Mouse (Mus musculus): ENCODE data around the gene Hoxa9.
A peak's percentile ranks its signal among the peaks of the same experiment; 100 is the strongest.

Hoxa9 gene

DNA sequence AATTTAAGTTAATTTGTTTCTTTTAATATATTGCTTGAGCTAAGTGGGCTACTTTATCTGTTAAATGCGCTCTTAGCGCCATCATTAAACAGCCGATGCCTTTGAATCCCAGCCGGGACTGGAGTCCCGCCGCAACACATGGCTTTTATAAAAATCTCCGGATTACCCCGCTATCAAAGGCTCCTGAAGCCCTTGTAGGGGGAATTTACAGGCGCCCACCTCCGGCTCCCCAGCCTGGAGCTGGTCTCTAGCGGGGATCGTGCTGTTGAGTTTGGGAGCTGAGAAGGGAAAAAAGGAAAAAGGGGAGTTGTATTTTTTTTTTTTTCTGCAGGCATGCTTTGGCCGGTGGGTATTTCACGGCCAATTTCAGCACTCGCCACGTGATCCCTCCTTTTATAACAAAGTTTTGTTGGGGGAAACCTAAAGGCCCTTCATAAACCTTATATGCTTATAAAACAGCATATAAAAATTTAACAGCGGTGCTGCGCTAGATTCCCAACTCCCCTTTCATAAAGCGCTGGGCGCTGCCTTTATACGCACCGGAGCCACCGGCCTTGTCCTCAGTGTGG, 13.7 kb upstream of the Hoxa9 start:
- no peak for DNase-seq (ENCODE audit: low spot score)

GRCm38 (mm10) chr6:52243681-52244121, 12.8 kb upstream of the Hoxa9 start:
- DNase-seq (ENCODE audit: low spot score): no peak

DNA sequence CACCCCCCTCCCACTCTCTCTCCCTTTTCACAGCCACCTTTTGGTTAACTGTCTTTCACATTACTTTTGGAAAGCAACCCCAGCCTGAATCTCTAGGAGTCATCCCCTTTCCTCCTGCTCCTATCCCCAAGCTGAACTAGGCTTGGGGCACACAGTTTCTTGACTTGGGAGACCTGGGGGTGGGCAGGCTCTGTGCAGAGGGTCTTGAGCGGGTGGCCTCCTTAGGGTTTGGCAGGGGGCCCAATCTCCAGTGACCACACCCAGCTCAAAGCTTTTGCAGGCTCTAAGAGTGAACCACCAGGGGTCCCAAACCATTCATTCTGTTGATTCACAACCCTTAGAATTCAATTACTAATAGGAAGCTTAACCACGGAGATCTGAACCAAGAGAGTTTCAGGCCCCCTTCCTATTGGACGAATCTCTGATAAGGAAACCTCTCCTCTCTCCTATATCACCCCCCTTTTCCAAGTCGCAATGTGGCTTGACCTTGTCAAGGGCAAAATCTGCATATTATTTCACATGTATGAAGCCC, 12.0 kb upstream of the Hoxa9 start:
- DNase-seq (ENCODE audit: low spot score): no peak

GRCm38 (mm10) chr6:52241001-52241621, 10.2 kb upstream of the Hoxa9 start:
- DNase-seq (ENCODE audit: low spot score): no peak

GRCm38 (mm10) chr6:52240389-52241000, 9.6 kb upstream of the Hoxa9 start, which contains the start of gene Hoxa10:
Hoxa10 (minus strand) TSS chr6:52240854.
- DNase-seq (ENCODE audit: low spot score): peak; percentile 69

- no peak for DNase-seq (ENCODE audit: low spot score)
Measured at GRCm38 (mm10) chr6:52239625-52240388, 8.9 kb upstream of the Hoxa9 start.

- no peak for DNase-seq (ENCODE audit: low spot score)
Measured at GRCm38 (mm10) chr6:52238976-52239375, 8.1 kb upstream of the Hoxa9 start.

DNA sequence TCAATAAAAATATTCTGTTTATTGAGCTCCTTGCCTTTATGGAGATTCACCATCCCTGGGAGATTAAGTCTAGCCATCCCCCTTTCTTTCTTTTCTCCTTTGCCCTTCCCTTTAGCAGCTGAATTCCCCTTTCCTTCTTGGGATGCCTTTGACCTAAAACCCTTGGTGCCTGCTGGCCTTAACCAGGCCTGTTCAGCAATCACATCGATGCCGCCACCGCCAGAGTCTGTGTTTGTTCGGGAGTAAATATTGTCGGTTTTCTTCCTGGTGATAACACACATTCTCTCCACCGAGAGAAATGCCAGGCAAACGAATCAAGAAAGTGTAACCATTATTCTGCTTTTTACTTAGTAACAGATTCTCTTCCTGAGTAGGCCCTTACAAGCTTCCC, 7.3 kb upstream of the Hoxa9 start:
- DNase-seq (ENCODE audit: low spot score): no peak

DNA sequence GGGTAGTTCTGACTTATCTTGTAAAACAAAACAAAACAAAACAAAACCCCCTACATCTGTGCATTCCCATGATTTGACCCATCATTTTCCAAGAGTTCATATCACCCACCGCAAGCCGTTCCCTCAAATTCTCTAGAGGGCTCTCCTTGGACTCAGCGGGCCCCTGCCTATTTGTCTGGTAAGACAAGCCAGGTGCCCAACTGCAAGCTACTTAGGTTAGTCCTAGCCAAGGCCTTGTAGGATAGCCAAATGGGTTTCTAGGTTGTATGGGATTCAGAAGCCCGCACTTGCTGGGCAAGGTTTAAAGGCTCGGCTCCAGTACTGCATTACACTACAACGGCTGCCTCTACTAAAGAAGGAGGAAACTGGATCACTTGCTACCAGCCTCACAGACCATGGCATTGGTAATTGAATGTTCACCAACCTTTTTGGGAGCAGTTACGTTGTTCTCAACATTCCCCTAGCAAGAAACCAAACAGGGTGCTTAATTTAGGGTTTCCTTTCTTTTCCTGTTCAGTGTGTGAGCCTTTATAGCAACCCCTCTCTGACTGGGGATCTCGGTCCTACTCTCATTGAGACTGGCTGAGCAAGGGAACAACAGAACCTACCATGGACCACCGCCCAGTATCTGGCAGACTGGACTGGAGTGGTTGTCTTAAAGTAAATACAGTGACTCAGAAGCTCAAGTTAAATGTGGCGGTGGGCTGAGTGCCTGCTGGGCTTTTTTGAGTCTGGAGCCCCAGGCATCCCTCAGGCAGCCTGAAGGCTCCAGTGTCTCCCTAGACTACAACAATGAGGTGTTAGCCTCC, 6.7 kb upstream of the Hoxa9 start:
- DNase-seq (ENCODE audit: low spot score): no peak

DNA sequence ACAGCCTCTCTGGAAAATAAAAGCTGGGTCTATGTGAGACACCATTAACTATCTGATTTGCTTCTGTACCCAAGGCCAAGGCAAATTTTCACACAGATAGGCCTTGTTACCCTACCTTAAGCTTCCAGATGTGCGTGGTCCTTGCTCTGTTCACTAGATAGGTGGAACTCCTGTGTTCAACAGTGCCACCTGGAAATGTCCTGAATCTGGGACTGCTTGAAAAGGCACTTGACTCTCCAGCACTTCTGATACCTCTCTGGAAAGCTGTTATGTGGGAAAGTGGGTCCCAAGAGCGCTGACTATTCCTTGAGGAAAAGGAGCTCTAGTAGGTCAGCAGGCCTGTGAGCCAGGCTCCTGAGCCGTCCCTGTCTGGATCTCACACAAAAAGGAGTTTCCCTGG, 5.9 kb upstream of the Hoxa9 start:
- no peak for DNase-seq (ENCODE audit: low spot score)

DNA sequence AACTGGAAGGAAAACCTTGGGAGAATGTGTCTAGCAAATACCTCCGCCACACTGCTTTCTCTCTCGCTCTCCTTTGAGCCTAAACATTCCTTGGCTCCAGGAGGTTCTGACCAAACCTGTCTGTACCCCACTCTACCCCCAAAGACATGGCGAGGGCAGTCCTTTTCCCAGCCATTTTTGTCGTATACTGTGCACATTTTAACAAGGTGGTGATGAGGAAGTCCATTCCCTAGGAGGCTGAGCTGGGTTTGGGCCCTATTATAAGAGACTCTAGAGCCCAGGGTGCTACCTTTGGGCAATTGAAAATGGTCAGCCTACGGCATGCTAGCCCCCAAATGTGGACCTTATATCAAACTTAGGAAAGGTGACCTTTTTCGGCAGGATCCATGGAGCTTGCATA, 5.0 kb upstream of the Hoxa9 start:
- no peak for DNase-seq (ENCODE audit: low spot score)

- DNase-seq (ENCODE audit: low spot score): no peak
Measured at GRCm38 (mm10) chr6:52235267-52235666, 4.4 kb upstream of the Hoxa9 start.

- no peak for DNase-seq (ENCODE audit: low spot score)
Measured at GRCm38 (mm10) chr6:52234428-52235140, 3.7 kb upstream of the Hoxa9 start.

DNA sequence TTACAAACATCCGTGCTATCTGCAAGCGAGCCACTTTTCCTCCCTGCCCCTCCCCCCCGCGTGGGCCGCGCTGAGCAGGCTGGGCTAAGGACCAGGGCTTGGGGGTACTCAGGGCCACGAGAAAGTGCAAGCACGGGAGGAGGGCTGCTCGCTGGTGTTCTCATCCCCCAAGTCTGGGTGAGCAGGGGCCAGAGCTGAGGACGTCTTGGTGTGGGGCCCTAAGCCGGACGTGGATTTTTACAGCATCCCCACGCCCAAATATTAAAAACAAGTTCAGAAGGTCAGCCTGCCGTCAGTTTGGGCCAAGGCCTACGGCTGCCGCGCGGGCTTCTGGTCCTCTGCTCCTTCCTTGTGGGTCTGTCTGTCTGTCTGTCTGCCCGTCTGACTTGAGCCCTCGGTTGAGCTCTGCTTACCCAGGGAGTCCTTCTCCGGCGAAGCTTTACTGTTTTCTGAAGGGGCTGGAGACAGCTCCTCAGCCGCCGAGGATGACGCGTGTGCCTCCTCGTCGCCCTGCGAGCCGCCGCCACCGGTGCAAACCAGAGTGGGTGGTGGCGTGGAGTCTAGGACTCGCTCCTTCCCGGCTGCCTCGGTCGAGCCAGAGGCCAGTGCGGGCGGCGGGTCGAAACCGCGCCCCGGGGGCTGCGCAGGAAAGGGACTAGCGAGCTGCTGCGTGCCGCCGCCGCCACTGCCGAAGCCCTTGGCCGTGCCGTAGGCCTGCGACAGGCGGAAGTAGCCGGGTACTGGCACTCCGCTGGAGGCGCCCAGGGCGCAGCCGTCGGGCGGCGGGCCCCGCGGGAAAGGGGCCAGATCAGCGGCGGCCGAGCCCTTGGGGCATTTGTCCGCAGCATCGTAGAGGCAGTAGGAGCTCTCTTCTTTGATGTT, 2.9 kb upstream of the Hoxa9 start:
- DNase-seq (ENCODE audit: low spot score): no peak

DNA sequence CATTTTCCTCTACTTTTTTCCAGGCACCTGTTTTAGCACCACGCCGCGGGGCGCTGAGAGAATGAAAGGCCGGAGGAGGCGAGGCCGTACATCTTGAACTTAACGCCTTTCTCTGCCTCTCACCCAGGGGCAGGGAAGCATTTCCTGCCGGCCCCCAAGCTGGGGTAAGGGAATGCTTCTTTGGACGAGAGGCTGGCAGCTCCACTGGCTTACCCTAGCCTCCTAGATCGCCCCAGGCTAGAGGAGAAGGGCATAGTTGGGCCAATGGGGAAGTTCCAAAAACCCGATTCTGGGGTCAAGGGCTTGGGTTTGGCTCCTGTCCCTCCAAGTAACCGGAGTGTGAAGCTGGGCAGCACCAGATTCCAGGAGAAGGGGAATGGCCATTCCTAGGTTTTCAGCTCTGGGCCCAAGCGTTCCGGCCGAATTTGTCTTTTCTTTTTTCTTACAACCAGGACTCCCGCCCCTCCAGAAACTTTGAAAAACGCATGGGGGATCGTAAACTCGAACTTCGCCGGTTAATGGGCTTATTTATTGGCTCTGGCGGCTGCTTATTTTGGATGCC, 2.2 kb upstream of the Hoxa9 start:
- no peak for DNase-seq (ENCODE audit: low spot score)

GRCm38 (mm10) chr6:52232568-52232965, 1.7 kb upstream of the Hoxa9 start:
- no peak for DNase-seq (ENCODE audit: low spot score)

GRCm38 (mm10) chr6:52231885-52232567, 1.1 kb upstream of the Hoxa9 start:
- DNase-seq (ENCODE audit: low spot score): no peak

DNA sequence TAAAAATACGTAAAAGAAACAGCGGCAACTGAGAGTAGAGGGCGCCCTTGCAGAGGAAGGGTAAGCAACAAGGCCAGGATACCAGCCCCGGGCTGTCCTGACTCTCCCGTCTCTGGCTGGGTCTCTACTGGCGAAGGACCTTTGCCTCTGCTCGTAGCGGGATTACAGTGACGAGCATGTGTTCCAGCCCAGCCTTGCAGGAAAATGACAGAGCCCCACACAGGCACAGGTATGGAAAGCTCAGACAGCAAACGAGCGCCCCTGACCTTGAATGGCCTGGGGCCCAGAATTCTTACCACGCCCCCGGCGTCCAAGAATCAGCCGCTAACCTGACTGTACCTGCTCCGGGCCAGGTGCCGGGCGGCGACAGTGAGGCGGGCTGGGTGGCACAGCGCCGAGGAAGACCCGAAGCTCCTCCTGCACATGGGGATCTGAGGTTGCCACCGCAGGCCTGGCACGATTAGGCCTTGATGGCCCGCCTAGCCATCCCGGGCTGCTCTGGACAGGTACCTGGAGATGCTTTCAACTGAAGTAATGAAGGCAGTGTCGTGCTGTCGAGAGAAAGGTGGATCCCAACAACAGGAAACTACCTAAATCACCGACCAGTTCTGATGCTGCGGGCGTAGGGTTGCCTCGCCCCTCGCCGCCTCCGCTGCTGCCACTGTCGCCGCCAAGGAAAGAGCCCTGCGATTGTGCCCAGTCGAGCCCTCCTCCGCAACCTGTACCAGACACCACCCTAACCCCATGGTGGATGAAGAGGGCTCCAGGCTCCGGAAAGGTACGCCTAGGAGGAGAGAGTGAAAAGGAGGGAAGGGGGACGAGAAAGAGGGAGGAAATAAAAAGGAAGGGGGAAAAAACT, 1.1 kb downstream of the Hoxa9 start:
- DNase-seq (ENCODE audit: low spot score): no peak
